Mouse (Mus musculus): Measurements from ENCODE around the gene Cfap43. TPM values are rescaled to one million over a fixed set of nuclear protein-coding genes. Genes with fewer than 3 reads are reported as not detected.
"Not testable (repeated sequence)": the region's sequence is repeated elsewhere in the genome, so short reads cannot be mapped to it uniquely, and the experiment has no call there.

Gene Cfap43
- polyA plus RNA-seq, 1 experiment from 2014 or later = 0.16 TPM

DNA sequence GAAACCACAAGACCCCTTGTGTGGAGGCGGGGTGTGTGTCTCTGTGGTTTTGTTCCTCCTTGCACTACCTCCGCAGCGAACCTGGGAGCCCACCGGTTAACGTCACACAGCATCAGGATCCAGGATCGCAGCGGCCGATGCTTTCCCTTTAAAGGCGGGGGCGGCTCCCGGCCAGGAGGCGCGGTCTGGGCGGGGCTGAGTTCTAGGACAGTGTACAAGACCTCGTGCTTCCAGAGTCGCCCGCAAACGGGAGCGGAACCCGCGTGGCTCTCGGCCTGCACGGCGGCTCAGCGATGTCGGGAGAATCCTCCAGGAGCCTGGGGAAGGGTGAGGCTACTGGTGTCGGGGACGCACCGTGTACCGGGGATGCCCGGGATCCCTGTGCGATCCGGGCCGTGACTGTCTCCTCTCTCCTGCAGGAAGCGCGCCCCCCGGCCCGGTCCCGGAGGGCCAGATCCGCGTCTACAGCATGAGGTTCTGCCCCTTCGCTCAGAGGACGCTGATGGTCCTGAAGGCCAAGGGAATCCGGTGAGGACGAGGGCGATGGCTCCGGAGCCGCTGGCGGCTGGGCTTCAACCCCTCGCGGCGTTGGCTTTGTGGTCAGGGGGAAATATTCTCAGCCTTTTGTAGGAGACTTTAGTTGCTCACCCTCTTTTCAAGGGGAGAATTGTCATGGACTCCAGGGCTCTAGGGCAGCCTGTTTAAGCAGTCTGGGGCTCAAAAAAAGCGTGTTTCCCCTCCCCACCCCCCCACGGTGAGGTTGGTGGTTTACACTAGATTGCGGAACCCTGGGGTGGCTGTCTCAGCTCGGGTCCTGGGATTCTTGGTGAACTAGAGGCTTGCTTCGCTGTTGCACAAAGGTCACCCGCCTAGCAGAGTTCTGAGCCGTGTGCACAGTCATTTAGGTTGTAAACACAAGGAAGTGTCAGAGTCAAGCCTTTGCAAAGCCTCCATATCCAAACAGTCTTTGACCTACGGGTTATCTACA, 64.0 kb downstream of the Cfap43 start, which contains the start of gene Gsto1:
TSS of gene Gsto1 (plus strand) at position 175 of the 988 bp plus-strand sequence.
- Histone ChIP-seq H3K9me3 (ENCODE audit: control insufficient read depth) (no peaks in the 10 kb centered on the region), H3K4me1 (replicated peaks; ENCODE audit: control insufficient read depth, insufficient read depth, low read length) (no peaks in the 10 kb centered on the region), H3K27me3 (replicated peaks; ENCODE audit: control insufficient read depth, insufficient read depth, low read length) (no peaks in the 10 kb centered on the region), H3K36me3 (ENCODE audit: control insufficient read depth, insufficient read depth) (peaks cover 25% of the 10 kb centered on the region), H3K4me2 (replicated peaks; ENCODE audit: low read depth) (peak within 1 kb of the TSS; percentile 94), H3K9ac (ENCODE audit: low read depth, low read length) (peak within 1 kb of the TSS; percentile 85), H3K4me3 (ENCODE audit: low read depth, low read length) (peak within 1 kb of the TSS; percentile 66), H3K27ac (ENCODE audit: low read depth, low read length) (peak within 1 kb of the TSS; percentile 95)
- ATAC-seq = peak; percentile 89
- no peak for TF ChIP-seq CTCF (IDR thresholded peaks at IDR 0.05; ENCODE audit: low read depth)
- 1% methylated on average over 60 of the region's 60 CpGs for WGBS

DNA sequence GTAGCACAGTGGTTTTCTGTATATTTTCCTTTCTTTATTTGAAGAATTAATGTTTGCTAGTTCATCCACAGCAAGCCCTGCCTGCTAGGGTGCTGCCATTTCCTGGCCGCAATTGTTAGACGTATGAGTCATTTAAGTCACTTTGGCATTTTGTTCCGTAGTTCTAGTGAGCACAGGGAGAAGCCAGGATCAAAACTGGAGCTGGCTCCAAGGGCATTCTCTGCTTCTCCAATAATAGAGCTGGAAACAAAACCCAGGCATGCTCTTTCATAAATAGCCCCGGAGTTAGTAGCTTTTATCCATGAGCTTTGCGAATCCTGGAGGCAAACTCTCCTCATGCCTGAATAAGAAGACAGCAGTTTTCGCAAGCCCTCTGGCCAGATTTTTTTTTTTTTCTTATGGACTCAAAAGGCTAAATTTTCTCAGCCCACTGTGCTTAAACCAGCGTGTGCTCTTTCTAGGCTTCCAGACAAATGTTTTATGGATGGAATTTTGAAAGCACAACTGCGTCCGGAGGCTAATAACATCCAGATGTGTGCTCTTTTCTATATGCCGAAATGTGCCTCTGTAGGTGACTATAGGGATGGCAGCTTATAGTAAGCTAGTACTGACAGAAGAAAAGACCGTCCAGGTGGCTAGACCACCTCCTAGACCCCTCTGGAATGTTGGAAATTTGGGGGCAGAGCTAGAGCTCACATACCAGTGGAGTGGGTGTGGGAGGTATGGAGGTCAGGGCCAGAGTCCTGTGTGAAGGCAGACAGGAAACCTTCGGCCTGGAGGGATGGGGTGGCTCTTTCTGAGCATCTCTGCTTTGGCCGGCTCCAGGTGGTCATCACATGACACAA, 64.9 kb downstream of the Cfap43 start:
- peak overlapping the region; percentile 66 for H3K4me3 ChIP-seq (ENCODE audit: low read depth, low read length)
- peaks cover 17% of the 10 kb centered on the region for H3K36me3 ChIP-seq (ENCODE audit: control insufficient read depth, insufficient read depth)
- peak; percentile 44 for ATAC-seq
- no peaks in the 10 kb centered on the region for H3K27me3 ChIP-seq (replicated peaks; ENCODE audit: control insufficient read depth, insufficient read depth, low read length)
- H3K9me3 ChIP-seq (ENCODE audit: control insufficient read depth) = no peaks in the 10 kb centered on the region
- no peaks in the 10 kb centered on the region for H3K4me1 ChIP-seq (replicated peaks; ENCODE audit: control insufficient read depth, insufficient read depth, low read length)
- no peak overlapping the region; the same call in 1 of the 2 replicates for H3K27ac ChIP-seq (ENCODE audit: low read depth, low read length)
- peak; percentile 42 for TF ChIP-seq CTCF (IDR thresholded peaks at IDR 0.05; ENCODE audit: low read depth)
- peak overlapping the region; percentile 94 for H3K4me2 ChIP-seq (replicated peaks; ENCODE audit: low read depth)
- WGBS = 21% methylated on average over 13 of the region's 13 CpGs
- peak overlapping the region; percentile 85; the same call in 1 of the 2 replicates for H3K9ac ChIP-seq (ENCODE audit: low read depth, low read length)

DNA sequence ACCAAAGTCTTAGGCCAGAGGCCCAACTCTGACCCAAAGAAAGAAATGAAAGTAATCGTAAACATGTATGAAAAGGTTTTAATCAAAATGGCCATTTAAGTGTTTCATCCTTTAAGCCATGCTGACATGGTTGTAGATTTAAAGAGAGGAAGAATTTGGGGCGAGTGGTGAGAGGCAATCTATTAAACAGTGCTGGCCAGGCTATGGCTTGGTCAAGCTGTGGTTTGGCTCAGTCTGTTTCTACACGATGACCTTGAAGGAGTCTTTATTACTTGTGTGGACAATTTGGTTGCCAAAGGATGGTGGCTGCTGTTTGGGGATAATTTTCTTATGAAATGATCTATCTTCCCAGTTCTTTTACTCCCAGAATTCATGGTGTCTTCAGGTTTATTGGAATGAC, 66.0 kb downstream of the Cfap43 start:
- 86% methylated on average over 3 of the region's 3 CpGs for WGBS
- no peak overlapping the region for H3K4me3 ChIP-seq (ENCODE audit: low read depth, low read length)
- H3K9me3 ChIP-seq (ENCODE audit: control insufficient read depth) = no peaks in the 10 kb centered on the region
- no peak overlapping the region for H3K27ac ChIP-seq (ENCODE audit: low read depth, low read length)
- no peak for ATAC-seq
- H3K4me1 ChIP-seq (replicated peaks; ENCODE audit: control insufficient read depth, insufficient read depth, low read length) = no peaks in the 10 kb centered on the region
- H3K4me2 ChIP-seq (replicated peaks; ENCODE audit: low read depth) = no peak overlapping the region
- H3K9ac ChIP-seq (ENCODE audit: low read depth, low read length) = no peak overlapping the region
- no peaks in the 10 kb centered on the region for H3K27me3 ChIP-seq (replicated peaks; ENCODE audit: control insufficient read depth, insufficient read depth, low read length)
- H3K36me3 ChIP-seq (ENCODE audit: control insufficient read depth, insufficient read depth) = peaks cover 6% of the 10 kb centered on the region
- TF ChIP-seq CTCF (IDR thresholded peaks at IDR 0.05; ENCODE audit: low read depth) = no peak

DNA sequence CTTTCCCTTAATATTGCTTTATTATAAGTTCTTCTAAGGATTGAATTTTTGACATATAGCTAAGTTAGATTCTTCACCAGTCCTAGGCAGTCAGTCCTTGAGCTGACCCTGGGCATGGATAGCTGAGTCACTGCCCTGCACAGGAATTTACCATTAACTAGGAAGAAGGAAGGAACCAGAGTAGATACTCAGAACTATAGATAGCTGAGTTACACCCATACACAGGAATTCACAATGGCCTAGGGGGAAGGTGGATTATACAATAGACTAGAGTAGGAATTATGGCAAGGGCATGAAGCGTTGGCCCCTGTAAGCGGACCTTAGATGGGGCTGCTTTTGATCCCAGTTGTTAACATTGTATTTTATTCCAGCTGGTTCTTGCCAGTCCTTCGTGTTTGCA, 67.0 kb downstream of the Cfap43 start:
- not testable (repeated sequence) for H3K36me3 ChIP-seq (ENCODE audit: control insufficient read depth, insufficient read depth); H3K9me3 ChIP-seq (ENCODE audit: control insufficient read depth); H3K27me3 ChIP-seq (replicated peaks; ENCODE audit: control insufficient read depth, insufficient read depth, low read length); H3K4me1 ChIP-seq (replicated peaks; ENCODE audit: control insufficient read depth, insufficient read depth, low read length); ATAC-seq; H3K4me2 ChIP-seq (replicated peaks; ENCODE audit: low read depth); H3K9ac ChIP-seq (ENCODE audit: low read depth, low read length); H3K4me3 ChIP-seq (ENCODE audit: low read depth, low read length); H3K27ac ChIP-seq (ENCODE audit: low read depth, low read length)
- 60% methylated on average over 3 of the region's 3 CpGs for WGBS

DNA sequence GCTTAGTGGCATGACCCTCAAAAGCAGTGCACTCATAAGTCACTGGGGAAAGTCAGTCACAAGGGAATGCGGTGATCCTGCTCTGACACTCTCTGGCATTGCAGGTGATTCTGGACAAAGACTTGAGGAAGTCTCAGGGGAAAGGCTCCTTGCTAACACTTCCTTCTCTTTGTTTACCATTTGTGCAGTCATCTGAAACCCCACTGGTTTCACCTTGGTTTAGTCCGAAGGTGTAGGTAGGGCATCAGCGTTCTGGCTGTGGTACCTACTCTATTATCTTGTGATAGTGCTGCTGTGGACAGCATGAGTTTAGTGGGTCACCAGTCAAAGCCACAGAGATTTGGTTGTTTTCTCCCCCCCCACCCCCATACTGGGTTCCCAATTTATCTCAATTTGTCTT, 69.4 kb downstream of the Cfap43 start:
- no peak for ATAC-seq
- Histone ChIP-seq H3K9me3 (ENCODE audit: control insufficient read depth) (no peaks in the 10 kb centered on the region), H3K27me3 (replicated peaks; ENCODE audit: control insufficient read depth, insufficient read depth, low read length) (no peaks in the 10 kb centered on the region), H3K4me1 (replicated peaks; ENCODE audit: control insufficient read depth, insufficient read depth, low read length) (no peaks in the 10 kb centered on the region), H3K27ac (ENCODE audit: low read depth, low read length) (no peak overlapping the region), H3K4me3 (ENCODE audit: low read depth, low read length) (no peak overlapping the region), H3K9ac (ENCODE audit: low read depth, low read length) (no peak overlapping the region), H3K36me3 (ENCODE audit: control insufficient read depth, insufficient read depth) (no peaks in the 10 kb centered on the region), H3K4me2 (replicated peaks; ENCODE audit: low read depth) (no peak overlapping the region)
- no peak for TF ChIP-seq CTCF (IDR thresholded peaks at IDR 0.05; ENCODE audit: low read depth)
- 88% methylated on average over 3 of the region's 3 CpGs for WGBS

DNA sequence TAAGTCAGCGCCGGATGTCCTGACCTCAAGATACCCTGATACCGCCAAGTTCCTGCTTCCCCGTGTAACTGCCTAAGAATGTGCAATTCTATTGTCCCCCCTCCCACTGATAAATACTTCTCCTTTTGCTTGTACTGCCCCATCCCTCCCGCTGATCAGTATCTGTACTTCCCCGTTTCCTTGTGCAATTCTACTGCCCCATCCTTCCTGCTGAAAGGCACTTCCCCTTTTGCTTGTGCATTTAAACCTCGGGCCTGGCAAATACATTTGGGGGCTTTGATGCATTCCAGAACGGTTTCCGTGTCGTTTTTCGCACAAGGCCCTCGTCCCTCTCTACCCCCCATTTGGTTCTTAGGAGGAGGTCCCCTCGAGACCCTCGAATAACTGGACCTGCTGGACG, 77.9 kb downstream of the Cfap43 start:
- ATAC-seq; H3K9me3 ChIP-seq (ENCODE audit: control insufficient read depth); H3K4me1 ChIP-seq (replicated peaks; ENCODE audit: control insufficient read depth, insufficient read depth, low read length); H3K9ac ChIP-seq (ENCODE audit: low read depth, low read length); H3K36me3 ChIP-seq (ENCODE audit: control insufficient read depth, insufficient read depth); H3K4me3 ChIP-seq (ENCODE audit: low read depth, low read length); H3K27ac ChIP-seq (ENCODE audit: low read depth, low read length); H3K4me2 ChIP-seq (replicated peaks; ENCODE audit: low read depth): not testable (repeated sequence)
- 0 out of 2 replicates have a peak, but pooled peaks cover 12% of the 10 kb centered on the region for H3K27me3 ChIP-seq (replicated peaks; ENCODE audit: control insufficient read depth, insufficient read depth, low read length)
- 81% methylated on average over 13 of the region's 15 CpGs for WGBS
